Mouse (Mus musculus) lung, embryonic 15.5 days (tissue): Measurements from ENCODE around the gene Chst11. TPM values are rescaled to one million over a fixed set of nuclear protein-coding genes. Genes with fewer than 3 reads are reported as not detected.

Experiments
- ATAC-seq: fragments of 200-750 bp; cut with Nextera tagmentation; 2 replicates; pipeline ENCODE4 v1.8.0; 2017; ENCODE audit warnings: moderate number of reproducible peaks, borderline replicate concordance; ENCODE audit not compliant: low FRiP score, low TSS enrichment; ENCODE audit errors: extremely low read depth
- H3K27ac ChIP-seq: fragments of 300-500 bp; sonication (generic); 2 replicates; pipeline ENCODE4 v1.5.1; 2015; ENCODE audit warnings: moderate library complexity, mild to moderate bottlenecking, inconsistent platforms
- H3K27me3 ChIP-seq: fragments of 300-500 bp; sonication (generic); 2 replicates; pipeline ENCODE4 v1.6.1; 2015; ENCODE audit warnings: inconsistent platforms
- H3K36me3 ChIP-seq: fragments of 300-500 bp; sonication (generic); 2 replicates; pipeline ENCODE4 v1.6.1; 2015; ENCODE audit warnings: inconsistent platforms
- H3K4me1 ChIP-seq: fragments of 300-500 bp; sonication (generic); 2 replicates; pipeline ENCODE4 v1.6.1; 2015; ENCODE audit warnings: inconsistent platforms
- H3K4me2 ChIP-seq: fragments of 300-500 bp; sonication (generic); 2 replicates; pipeline ENCODE4 v1.6.1; 2015; ENCODE audit warnings: inconsistent platforms, mild to moderate bottlenecking, moderate library complexity
- H3K4me3 ChIP-seq: fragments of 300-500 bp; sonication (generic); 2 replicates; pipeline ENCODE4 v1.5.1; 2015; ENCODE audit warnings: mild to moderate bottlenecking, inconsistent platforms
- H3K9ac ChIP-seq: fragments of 300-500 bp; sonication (generic); 2 replicates; pipeline ENCODE4 v1.6.1; 2015; ENCODE audit warnings: inconsistent platforms
- H3K9me3 ChIP-seq: fragments of 300-500 bp; sonication (generic); 2 replicates; pipeline ENCODE4 v1.6.1; 2016; ENCODE audit warnings: inconsistent platforms
- WGBS: fragments of 180-500 bp; shearing (Covaris S2); methylation state at CpG from one replicate; pipeline ENCODE4 v1.1.7; 2015; 5-methylcytosine and 5-hydroxymethylcytosine counted together
- polyA plus RNA-seq: library from polyadenylated mRNA; unstranded; fragments of >200 nt; fragmentation: Nextera tagmentation; extraction: Ambion mirVana; gene quantifications from 2 replicates; pipeline ENCODE4 v1.2.1, GENCODE M21; 2015

The Chst11 gene
- polyA plus RNA-seq: 1.5 and 2.0 TPM in 2 replicates

DNA sequence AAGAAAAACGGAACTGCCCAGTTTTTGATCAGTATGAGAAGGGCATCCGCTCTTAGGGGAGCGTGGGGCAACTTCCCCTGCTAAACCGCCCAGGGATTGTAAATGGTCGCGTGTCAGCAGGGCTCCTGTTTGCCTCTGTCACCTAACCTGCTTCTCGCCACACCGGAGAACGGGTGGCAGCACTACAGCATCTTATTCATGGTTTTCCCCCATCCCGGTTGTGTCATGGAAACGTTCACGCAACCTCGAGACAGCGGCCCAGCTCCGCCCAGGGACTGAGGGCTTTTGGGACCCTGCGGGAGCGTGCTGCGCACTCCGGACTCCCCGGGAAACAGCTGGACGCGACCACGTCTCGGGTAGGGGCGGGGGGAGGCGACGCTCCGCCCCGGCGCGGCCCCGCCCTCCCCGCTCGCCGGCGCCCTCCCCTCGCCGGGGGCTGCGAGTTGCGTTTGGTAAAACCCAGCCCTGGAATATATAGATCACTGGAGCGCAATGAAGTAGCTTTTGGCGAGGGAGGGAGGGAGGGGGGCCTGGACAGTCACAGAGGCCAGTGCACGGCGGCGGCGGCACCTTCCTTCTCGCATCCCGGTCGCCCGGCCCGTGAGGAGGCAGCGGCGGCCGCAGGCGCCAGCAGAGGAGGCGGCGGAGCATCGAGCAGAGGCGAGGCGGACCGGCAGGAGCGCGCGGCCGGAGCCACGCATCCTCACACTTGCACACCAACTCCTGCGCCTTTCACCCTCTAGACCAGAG lies at the start of gene Chst11:
Gene Chst11, plus strand, starts transcription at position 549 of the 750 bp plus-strand sequence.
- peak within 1 kb of the TSS; percentile 81 for H3K27ac ChIP-seq

DNA sequence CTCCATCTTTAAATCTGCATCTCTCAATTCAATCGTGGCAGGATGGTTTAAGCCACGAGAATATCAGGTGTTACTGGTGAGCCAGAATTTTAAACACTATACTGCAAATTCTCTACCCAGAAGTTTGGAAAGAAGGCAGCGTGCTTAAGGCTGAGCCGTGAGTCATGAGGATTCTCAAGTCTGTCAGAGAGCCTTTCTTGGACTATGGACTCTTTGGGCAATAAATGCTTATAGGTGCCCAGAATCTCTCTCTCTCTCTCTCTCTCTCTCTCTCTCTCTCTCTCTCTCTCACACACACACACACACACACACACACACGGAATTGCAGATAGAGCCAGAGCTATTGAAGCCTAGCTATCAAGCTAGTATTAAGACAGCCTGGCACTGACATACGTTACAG lies 49.5 kb upstream of the Chst11 start:
- no peaks in the 10 kb centered on the region for H3K4me1 ChIP-seq
- no peak for ATAC-seq
- H3K4me3 ChIP-seq: no peak overlapping the region
- H3K9me3 ChIP-seq: no peaks in the 10 kb centered on the region
- WGBS: 78% methylated on average over 6 of the region's 6 CpGs
- H3K4me2 ChIP-seq: no peak overlapping the region
- H3K27ac ChIP-seq: no peak overlapping the region
- H3K27me3 ChIP-seq: no peaks in the 10 kb centered on the region
- no peak overlapping the region for H3K9ac ChIP-seq
- no peaks in the 10 kb centered on the region for H3K36me3 ChIP-seq

More for the DNA sequence above, at the start of gene Chst11:
- Histone ChIP-seq H3K9ac (peak within 1 kb of the TSS; percentile 66), H3K27me3 (peaks cover 18% of the 10 kb centered on the region; the same call in 1 of the 2 replicates), H3K9me3 (no peaks in the 10 kb centered on the region), H3K4me1 (peaks cover 16% of the 10 kb centered on the region), H3K36me3 (no peaks in the 10 kb centered on the region), H3K4me3 (peak within 1 kb of the TSS; percentile 76), H3K4me2 (peak within 1 kb of the TSS; percentile 96)
- peak; percentile 91 for ATAC-seq
- under 1% methylated on average over 67 of the region's 67 CpGs for WGBS

DNA sequence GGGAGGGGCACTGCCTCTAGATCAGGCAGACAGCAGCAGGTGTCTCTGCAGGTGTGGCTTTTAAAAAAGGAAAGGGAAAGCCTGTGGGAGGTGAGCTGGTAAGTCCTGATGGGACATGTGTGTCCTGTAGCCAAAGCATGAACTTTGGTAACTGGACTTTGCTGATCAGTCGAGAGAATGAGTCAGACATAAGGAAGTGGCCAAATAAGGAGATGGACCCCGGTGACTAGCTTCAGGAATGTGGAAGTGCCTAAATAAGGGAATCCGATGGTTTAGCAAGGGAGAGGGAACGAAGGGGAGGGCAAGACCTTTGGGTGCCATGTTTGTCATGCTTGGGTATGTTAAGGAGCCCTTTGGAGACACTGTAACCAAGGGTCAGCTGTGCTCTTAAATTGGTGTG lies 31.9 kb upstream of the Chst11 start:
- H3K27me3 ChIP-seq: no peaks in the 10 kb centered on the region
- H3K27ac ChIP-seq: no peak overlapping the region
- no peak for ATAC-seq
- H3K4me3 ChIP-seq: no peak overlapping the region
- no peak overlapping the region for H3K9ac ChIP-seq
- 0 out of 2 replicates have a peak, but pooled peaks cover 5% of the 10 kb centered on the region for H3K9me3 ChIP-seq
- 70% methylated on average over 4 of the region's 4 CpGs for WGBS
- H3K4me2 ChIP-seq: no peak overlapping the region
- no peaks in the 10 kb centered on the region for H3K4me1 ChIP-seq
- no peaks in the 10 kb centered on the region for H3K36me3 ChIP-seq

DNA sequence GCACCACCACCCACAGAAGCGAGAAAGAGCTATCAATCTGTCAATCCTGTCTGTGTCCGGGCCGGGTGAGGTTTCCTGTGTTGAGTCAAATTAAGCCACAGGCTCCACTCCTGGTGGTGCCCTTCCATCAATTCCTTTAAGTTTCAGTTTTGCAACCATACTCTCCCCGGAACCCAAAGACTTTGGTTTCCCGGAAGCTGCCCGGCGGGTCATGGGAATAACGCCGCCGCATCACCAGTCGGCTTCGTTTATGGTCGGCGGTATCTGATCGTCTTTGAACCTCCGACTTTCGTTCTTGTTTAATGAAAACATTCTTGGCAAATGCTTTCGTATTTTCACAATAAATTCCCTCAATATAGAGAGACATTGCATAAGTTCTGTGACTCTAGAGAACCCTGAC lies 30.2 kb upstream of the Chst11 start:
- H3K27ac ChIP-seq: no peak overlapping the region
- 90% methylated on average over 18 of the region's 18 CpGs for WGBS
- ATAC-seq: no peak
- H3K4me3 ChIP-seq: no peak overlapping the region
- no peak overlapping the region for H3K4me2 ChIP-seq
- H3K9ac ChIP-seq: no peak overlapping the region
- H3K36me3 ChIP-seq: no peaks in the 10 kb centered on the region
- H3K4me1 ChIP-seq: no peaks in the 10 kb centered on the region
- no peaks in the 10 kb centered on the region for H3K27me3 ChIP-seq
- 0 out of 2 replicates have a peak, but pooled peaks cover 5% of the 10 kb centered on the region for H3K9me3 ChIP-seq

DNA sequence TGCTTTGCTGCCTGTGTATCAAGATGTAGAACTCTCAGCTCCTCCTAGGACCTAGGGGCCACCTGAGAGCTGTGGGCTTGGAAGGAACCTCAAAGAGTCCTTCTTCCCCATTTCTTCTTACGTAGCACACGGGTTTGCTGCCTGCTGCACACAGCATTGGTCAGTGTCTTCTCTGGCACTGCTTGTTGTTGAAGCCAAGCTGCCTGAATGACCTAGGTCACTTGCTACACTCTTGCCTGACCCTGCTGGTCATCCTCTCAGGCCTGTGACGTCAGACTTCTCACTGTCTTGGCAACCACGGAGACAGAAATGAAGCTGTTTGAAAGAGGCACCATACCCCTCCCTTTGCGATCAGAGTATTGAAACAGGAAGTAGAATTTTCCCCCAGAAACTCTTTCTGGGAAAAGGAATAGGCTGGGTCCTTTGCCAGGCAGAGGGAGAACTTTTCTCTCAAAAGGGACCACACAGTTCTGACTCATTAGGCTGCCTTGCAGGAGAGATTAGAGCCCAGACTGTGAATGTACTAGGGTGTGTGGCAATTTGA lies 27.0 kb upstream of the Chst11 start:
- 55% methylated on average over 5 of the region's 5 CpGs for WGBS
- ATAC-seq: no peak
- Histone ChIP-seq H3K4me2 (no peak overlapping the region), H3K4me1 (no peaks in the 10 kb centered on the region), H3K27ac (no peak overlapping the region), H3K4me3 (no peak overlapping the region), H3K36me3 (no peaks in the 10 kb centered on the region), H3K9ac (no peak overlapping the region), H3K9me3 (0 out of 2 replicates have a peak, but pooled peaks cover 5% of the 10 kb centered on the region), H3K27me3 (no peaks in the 10 kb centered on the region)

DNA sequence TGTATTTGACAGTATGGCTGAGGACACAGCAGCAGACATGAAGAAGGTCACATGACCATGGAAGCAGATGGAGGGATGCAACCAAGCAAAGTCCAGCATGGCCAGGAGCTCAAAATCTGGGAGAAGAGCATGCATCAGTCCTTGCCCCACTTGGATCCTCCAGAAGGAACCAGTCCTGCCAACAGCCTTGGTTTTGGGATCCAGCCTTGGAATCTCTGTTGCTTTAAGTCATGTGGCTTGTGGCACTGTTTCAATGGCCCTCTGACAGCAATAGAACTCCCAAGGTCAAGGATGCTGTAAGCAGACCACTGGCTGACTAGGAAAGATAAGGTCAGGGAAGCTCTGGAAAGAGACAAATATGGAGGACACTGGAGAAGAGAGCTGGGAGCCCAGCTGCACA lies 26.0 kb upstream of the Chst11 start:
- Histone ChIP-seq H3K9ac (no peak overlapping the region), H3K27ac (no peak overlapping the region), H3K4me1 (no peaks in the 10 kb centered on the region), H3K4me2 (no peak overlapping the region), H3K27me3 (no peaks in the 10 kb centered on the region), H3K36me3 (no peaks in the 10 kb centered on the region), H3K9me3 (0 out of 2 replicates have a peak, but pooled peaks cover 1% of the 10 kb centered on the region), H3K4me3 (no peak overlapping the region)
- ATAC-seq: no peak

DNA sequence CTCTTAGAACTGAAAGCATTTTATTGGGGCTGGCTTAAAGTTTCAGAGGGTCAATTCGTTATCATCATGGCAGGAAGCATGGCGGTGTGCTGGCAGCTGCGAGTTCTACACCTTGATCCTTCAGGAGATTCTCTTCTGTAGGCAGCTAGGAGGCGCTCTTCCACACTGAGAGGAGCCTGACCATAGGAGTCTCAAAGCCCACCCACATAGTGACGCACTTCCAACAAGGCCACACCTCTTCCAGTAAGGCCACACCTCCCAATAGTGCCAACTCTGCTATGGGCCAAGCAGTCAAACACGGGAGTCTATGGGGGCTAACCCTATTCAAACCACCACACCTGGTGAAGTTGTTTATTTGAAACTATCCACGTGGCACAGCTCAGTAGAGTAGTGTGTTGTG lies 24.0 kb upstream of the Chst11 start:
- peak; percentile 57; the same call in 1 of the 2 replicates for ATAC-seq
- Histone ChIP-seq H3K27me3 (no peaks in the 10 kb centered on the region), H3K36me3 (no peaks in the 10 kb centered on the region), H3K9ac (no peak overlapping the region), H3K4me1 (no peaks in the 10 kb centered on the region), H3K9me3 (no peaks in the 10 kb centered on the region), H3K4me3 (no peak overlapping the region), H3K27ac (no peak overlapping the region), H3K4me2 (no peak overlapping the region)
- 46% methylated on average over 7 of the region's 7 CpGs for WGBS

DNA sequence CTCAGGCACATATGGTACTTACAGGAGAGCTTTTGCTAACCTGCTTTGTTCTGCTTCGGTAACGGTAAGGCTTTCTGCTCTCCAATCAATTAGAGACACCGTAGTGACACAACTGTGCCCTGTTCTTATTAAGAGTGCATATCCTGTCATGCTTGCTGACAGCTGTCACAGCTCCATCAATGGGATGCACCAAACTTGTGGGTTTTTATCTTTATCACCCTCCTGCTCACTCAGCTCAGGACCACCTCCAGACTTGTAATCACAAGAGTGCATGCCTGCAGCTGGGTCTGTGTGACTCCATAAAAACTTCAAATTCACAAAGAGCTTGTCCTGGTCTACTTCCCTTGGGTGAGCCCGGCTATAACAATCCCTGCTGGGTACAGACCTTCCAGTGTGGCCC lies 23.3 kb upstream of the Chst11 start:
- Histone ChIP-seq H3K36me3 (no peaks in the 10 kb centered on the region), H3K9ac (no peak overlapping the region), H3K27ac (no peak overlapping the region), H3K4me3 (no peak overlapping the region), H3K4me2 (no peak overlapping the region), H3K27me3 (no peaks in the 10 kb centered on the region), H3K9me3 (no peaks in the 10 kb centered on the region), H3K4me1 (no peaks in the 10 kb centered on the region)
- ATAC-seq: no peak
- WGBS: 87% methylated on average over 4 of the region's 4 CpGs

DNA sequence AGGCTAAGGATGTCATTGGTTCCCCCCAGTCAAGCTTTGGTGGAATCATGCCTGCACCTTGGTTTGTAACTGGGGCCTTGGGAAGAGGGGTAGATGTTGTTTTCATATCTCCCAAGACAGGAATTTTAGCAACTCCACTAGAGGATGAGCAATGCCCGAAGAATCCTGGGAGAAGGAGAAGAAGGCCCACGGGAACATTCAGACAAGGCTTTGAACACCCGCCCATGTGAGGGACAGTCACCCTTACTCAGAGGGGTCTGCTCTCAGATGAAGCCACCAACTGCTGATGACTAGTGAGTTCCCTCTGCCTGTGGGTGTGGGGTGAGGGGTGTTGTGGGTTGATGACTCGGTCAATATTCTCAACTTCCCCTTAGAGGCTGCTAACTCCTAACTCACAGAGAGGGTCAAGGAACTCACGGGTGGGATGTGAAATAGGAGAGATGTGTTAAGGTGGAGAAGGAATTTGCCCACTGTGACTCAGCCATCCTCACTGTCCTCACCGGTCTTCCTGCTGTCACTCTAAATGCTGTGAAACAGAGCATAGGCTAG lies 22.8 kb upstream of the Chst11 start:
- Histone ChIP-seq H3K27me3 (no peaks in the 10 kb centered on the region), H3K4me1 (no peaks in the 10 kb centered on the region), H3K27ac (no peak overlapping the region), H3K4me3 (no peak overlapping the region), H3K4me2 (no peak overlapping the region), H3K36me3 (no peaks in the 10 kb centered on the region), H3K9ac (no peak overlapping the region), H3K9me3 (no peaks in the 10 kb centered on the region)
- 83% methylated on average over 6 of the region's 6 CpGs for WGBS
- ATAC-seq: no peak

DNA sequence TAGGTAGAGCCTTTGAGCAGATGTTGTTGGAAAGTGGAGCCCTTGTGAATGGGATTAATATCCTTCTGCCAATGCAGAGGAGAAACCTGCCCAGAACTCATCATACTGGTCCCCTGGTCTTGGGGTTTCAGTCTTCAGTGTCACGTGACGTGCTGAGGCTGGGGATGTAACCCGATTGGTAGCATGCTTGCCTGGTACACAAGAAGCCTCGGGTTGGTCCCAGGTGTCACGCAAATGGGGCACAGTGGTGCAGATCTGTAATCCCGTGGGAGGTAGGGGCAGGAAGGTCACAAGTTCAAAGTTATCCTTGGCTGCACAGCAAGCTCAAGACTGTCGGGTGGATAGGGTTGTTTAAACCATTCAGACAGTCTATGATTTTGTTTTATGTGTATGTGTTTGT lies 20.8 kb upstream of the Chst11 start:
- no peaks in the 10 kb centered on the region for H3K9me3 ChIP-seq
- H3K27me3 ChIP-seq: no peaks in the 10 kb centered on the region
- WGBS: 68% methylated on average over 7 of the region's 7 CpGs
- H3K27ac ChIP-seq: no peak overlapping the region
- no peak overlapping the region for H3K4me2 ChIP-seq
- H3K4me1 ChIP-seq: no peaks in the 10 kb centered on the region
- H3K4me3 ChIP-seq: no peak overlapping the region
- H3K9ac ChIP-seq: no peak overlapping the region
- H3K36me3 ChIP-seq: no peaks in the 10 kb centered on the region
- ATAC-seq: no peak

DNA sequence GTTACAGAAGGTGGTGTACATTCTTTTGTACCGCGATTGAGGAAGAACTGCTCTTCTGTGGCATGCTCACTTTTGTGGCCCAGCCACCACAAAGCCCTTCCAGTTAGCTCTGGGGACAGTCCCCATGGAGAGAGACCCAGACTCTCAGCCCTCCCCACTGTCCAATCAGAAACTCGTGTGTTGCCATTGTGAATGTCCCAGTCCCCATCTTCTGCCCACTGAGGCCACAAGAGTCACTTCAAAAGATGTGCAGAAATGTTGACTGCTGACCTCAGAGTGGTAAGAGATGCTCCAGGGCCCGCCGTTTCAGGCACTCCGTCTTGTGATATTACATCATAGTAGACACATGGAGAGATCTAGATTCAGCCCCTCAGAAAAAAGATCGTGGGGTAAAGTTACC lies 18.6 kb upstream of the Chst11 start:
- WGBS: 80% methylated on average over 7 of the region's 7 CpGs
- no peak for ATAC-seq

DNA sequence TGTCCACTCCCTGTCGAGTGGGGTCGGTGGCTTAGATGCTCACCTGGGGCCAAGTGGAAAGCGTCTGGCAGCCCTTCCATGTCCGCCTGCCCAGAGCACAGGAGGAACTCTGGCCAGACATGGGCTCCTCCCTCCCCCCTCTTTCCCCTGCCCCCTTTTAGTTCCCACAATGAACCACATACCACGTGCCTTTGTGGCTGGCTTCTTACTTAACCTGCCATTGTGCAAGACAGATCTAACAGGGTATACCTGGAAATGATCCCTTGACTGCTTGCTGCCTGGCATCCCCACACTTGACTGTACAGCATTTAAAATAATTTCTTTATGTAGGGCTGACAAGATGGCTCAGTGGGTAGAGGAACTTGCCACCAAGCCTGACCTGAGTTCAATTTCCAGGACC lies 15.7 kb upstream of the Chst11 start:
- H3K4me3 ChIP-seq: no peak overlapping the region
- WGBS: 61% methylated on average over 5 of the region's 5 CpGs
- H3K27ac ChIP-seq: no peak overlapping the region
- H3K4me1 ChIP-seq: peaks cover 7% of the 10 kb centered on the region; the same call in 1 of the 2 replicates
- no peaks in the 10 kb centered on the region for H3K9me3 ChIP-seq
- H3K27me3 ChIP-seq: no peaks in the 10 kb centered on the region
- ATAC-seq: no peak
- no peak overlapping the region for H3K4me2 ChIP-seq
- no peak overlapping the region for H3K9ac ChIP-seq
- H3K36me3 ChIP-seq: no peaks in the 10 kb centered on the region

More for the DNA sequence above, 18.6 kb upstream of the Chst11 start:
- peaks cover 5% of the 10 kb centered on the region; the same call in 1 of the 2 replicates for H3K4me1 ChIP-seq
- no peaks in the 10 kb centered on the region for H3K27me3 ChIP-seq
- no peaks in the 10 kb centered on the region for H3K9me3 ChIP-seq
- H3K4me2 ChIP-seq: no peak overlapping the region
- H3K36me3 ChIP-seq: no peaks in the 10 kb centered on the region
- no peak overlapping the region for H3K9ac ChIP-seq
- H3K4me3 ChIP-seq: no peak overlapping the region
- H3K27ac ChIP-seq: no peak overlapping the region
